Mouse (Mus musculus) cortical plate, adult 2 months (tissue): ENCODE data around the gene Pigk. TPM values are rescaled to one million over a fixed set of nuclear protein-coding genes. Genes with fewer than 3 reads are reported as not detected.

ENCODE experiments used
- H3K27ac ChIP-seq: fragments of 200-500 bp; 2 replicates; pipeline ENCODE4 v1.5.1; 2012; ENCODE audit warnings: low read length, control low read depth, inconsistent platforms; ENCODE audit not compliant: insufficient read depth
- H3K4me1 ChIP-seq: fragments of 200-500 bp; 2 replicates; pipeline ENCODE4 v1.6.1; 2011; ENCODE audit warnings: low read length; ENCODE audit not compliant: control insufficient read depth, insufficient read depth
- H3K4me3 ChIP-seq: fragments of 200-500 bp; 2 replicates; pipeline ENCODE4 v1.5.1; 2011; ENCODE audit warnings: mild to moderate bottlenecking, low read length, control low read depth; ENCODE audit not compliant: insufficient read depth
- CTCF ChIP-seq: fragments of 200-500 bp; IDR thresholded peaks from 2 replicates; pipeline ENCODE4 v1.5.1; 2011; ENCODE audit warnings: mild to moderate bottlenecking, control low read depth, low read length; ENCODE audit not compliant: insufficient read depth; ENCODE audit errors: extremely low read depth
- POLR2A ChIP-seq: fragments of 200-500 bp; IDR thresholded peaks from 2 replicates; pipeline ENCODE4 v1.6.1; 2011; ENCODE audit warnings: mild to moderate bottlenecking, low read length, control low read depth; ENCODE audit not compliant: insufficient read depth; ENCODE audit errors: extremely low read depth
- polyA plus RNA-seq: library from polyadenylated mRNA; depleted of rRNA; stranded (reverse); fragments of >200 nt; gene quantifications from 2 replicates; pipeline ENCODE4 v1.2.3, GENCODE M21; 2012

Gene Pigk
- polyA plus RNA-seq, 1 experiment = 25.2 TPM

DNA sequence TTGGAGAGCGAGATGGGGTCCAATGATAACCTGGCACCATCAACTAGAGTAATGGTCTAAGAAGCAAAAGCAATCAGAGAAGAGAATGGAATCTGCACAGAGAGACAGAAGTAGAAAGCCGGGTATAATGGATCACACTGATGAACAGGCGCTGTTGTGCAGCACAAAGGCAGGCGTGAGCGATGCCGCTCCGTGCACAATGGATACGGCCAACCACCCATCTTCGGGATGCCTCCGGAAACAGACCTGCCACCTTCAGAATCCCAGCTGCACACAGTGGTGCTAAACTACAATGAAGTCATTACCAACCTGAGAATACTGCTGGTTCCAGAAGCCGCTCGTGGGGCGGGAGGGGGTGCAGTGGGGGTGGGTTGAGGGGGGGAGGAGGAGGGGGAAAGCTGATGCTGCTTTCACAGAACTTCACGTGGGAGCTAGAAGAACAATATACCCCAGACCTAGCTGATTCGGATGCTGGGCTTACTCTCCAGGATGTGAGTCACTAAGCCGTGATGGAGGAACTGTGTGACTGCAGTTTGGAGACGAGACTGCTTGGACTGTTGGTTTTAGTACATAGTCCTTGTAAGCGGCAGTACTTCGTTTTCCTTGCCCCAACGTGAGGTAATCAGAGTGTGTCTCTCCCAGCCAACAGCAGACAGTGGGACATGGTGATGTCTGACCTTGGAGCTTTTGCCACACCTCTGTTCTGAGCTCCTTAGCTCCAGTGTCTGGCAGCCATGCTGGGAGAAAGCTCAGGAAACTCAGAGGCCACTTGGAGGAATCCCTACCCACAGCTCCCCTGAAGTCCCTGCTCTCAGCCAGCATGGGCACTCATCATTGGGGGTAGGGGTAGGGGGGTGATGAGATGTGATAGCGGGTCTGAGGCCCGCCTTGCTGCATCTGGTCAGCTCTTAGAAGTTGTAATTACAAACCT lies 152.4 kb downstream of the Pigk start:
- Histone ChIP-seq H3K4me3 (no peak overlapping the region), H3K4me1 (peaks cover 4% of the 10 kb centered on the region), H3K27ac (no peak overlapping the region)
- TF ChIP-seq POLR2A (no peak), CTCF (no peak)

- Histone ChIP-seq H3K27ac (no peak overlapping the region), H3K4me1 (peaks cover 4% of the 10 kb centered on the region), H3K4me3 (no peak overlapping the region)
- TF ChIP-seq POLR2A (no peak), CTCF (no peak)
Measured at GRCm38 (mm10) chr3:152867654-152868525, 154.0 kb downstream of the Pigk start.

DNA sequence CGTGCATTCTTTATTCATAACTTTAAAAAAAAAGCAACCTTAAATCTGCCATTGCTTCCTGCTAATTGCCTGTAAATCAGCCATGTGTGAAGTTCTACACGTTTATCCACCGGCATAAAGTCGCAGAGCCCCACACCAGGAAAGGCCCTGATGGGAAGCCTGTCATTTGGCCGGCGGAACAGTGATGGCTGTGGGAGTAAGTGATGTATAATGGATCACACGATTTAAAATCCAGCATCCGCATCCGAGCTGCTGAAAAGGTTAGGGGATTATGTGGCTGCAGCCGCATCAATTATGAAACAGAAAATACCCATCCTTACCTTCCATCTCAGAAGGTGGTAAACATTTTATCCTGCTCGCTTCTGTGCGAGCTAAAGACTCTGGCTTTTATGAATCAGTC lies 158.2 kb downstream of the Pigk start:
- Histone ChIP-seq H3K4me1 (peaks cover 4% of the 10 kb centered on the region), H3K27ac (no peak overlapping the region), H3K4me3 (no peak overlapping the region)
- no peak for TF ChIP-seq CTCF
- no peak for TF ChIP-seq POLR2A

DNA sequence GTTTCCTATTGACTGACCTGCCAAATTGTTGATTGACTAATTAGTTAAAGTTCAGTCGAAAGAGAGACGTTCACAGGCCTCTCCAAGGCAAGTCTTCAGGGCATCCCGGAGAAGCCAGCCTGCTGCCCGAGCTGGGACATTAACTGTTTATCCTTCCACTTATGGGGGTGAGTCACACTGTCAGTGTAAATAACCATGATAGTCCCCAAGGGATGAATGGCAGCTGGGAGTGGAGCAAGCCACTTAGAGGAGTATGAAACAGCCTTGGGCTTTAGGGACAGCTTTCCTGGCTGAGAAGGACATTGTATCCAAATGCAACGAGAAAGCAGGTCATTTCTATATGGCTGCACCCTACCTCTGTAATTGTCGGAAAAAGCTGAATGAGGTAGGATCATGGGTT lies 158.7 kb downstream of the Pigk start:
- TF ChIP-seq CTCF = no peak
- Histone ChIP-seq H3K4me1 (peaks cover 1% of the 10 kb centered on the region), H3K4me3 (no peak overlapping the region), H3K27ac (no peak overlapping the region)

DNA sequence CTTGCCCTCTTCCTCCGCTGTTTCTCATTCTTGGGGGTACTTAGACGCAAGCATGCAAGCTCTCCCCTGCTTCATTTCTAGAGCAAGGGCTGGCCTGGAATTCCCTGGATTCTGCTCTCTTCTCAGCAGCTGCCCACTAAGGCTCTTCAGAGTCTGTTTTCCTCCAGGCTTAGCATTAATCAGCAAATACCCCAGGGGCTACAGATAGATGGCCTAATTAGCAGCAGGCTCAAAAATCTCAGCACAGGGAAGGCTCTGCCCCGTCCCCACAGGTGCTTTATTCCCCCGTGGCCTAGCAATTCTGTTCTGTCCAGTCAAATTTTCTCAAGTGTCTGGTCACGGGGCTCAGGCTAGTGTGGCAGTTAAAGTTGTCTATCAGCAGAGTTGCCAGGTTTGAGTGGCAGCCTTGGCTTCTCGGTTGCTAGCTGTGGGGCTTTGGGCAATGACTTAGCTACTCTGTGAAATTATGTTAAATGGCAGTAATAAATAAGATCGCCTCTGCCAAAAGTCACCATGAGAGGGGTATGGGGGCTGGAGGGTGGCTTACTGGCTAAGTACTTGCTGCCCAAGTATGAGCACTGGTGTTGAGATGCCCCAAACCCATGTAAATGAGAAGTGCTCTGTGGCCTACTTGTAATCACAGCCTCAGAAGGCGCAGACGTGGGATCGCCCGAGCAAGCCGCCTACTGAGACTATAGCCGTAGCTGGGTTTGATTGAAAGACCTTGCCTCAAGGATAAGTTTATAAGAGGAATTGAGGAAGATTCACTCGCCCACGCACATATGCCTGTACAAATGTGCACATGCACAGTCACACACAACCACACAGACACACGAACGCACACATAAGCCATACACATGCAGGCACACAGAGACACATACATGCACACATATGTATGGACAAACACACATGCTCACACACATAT lies 160.8 kb downstream of the Pigk start:
- no peak overlapping the region for H3K27ac ChIP-seq
- H3K4me3 ChIP-seq = no peak overlapping the region
- peaks cover 1% of the 10 kb centered on the region for H3K4me1 ChIP-seq
- no peak for TF ChIP-seq POLR2A

GRCm38 (mm10) chr3:152875723-152876290 lies 161.9 kb downstream of the Pigk start:
- TF ChIP-seq POLR2A (no peak), CTCF (0 out of 2 replicates have a peak, but pooled peaks have one; percentile 5)
- peaks cover 1% of the 10 kb centered on the region for H3K4me1 ChIP-seq
- H3K27ac ChIP-seq = no peak overlapping the region

GRCm38 (mm10) chr3:152880121-152880835 lies 166.4 kb downstream of the Pigk start:
- Histone ChIP-seq H3K4me3 (no peak overlapping the region), H3K4me1 (peaks cover 2% of the 10 kb centered on the region; the same call in 1 of the 2 replicates), H3K27ac (no peak overlapping the region)
- TF ChIP-seq POLR2A = no peak

More at GRCm38 (mm10) chr3:152875723-152876290, 161.9 kb downstream of the Pigk start:
- H3K4me3 ChIP-seq = no peak overlapping the region

GRCm38 (mm10) chr3:152881706-152882105 lies 167.8 kb downstream of the Pigk start:
- no peak overlapping the region for H3K4me3 ChIP-seq
- no peak for TF ChIP-seq CTCF
- no peak for TF ChIP-seq POLR2A

More at GRCm38 (mm10) chr3:152881706-152882105, 167.8 kb downstream of the Pigk start:
- Histone ChIP-seq H3K27ac (no peak overlapping the region), H3K4me1 (peaks cover 2% of the 10 kb centered on the region; the same call in 1 of the 2 replicates)
